Mouse (Mus musculus) heart, embryonic 14.5 days (tissue): Measurements from ENCODE around the gene Pdzd2. TPM values are rescaled to one million over a fixed set of nuclear protein-coding genes. Genes with fewer than 3 reads are reported as not detected.

Source experiments
- ATAC-seq: fragments of 200-750 bp; cut with Nextera tagmentation; 2 replicates; pipeline ENCODE4 v1.8.0; 2017; ENCODE audit warnings: low read depth, moderate TSS enrichment; ENCODE audit not compliant: insufficient number of reproducible peaks, insufficient read depth, low FRiP score
- H3K27ac ChIP-seq, 2 experiments: fragments of 200-500 bp in 1 of 2; fragments of 300-500 bp in 1 of 2; sonication (generic) in 1 of 2; replicated peaks in 1 of 2; 2 replicates each; pipeline ENCODE4 v1.5.1; 2012 to 2014; ENCODE audit warnings: low read depth in 2 of 2, low read length in 2 of 2, control low read depth in 1 of 2, mild to moderate bottlenecking in 1 of 2, mixed read lengths in 1 of 2; ENCODE audit not compliant: control insufficient read depth in 1 of 2, insufficient read depth in 1 of 2
- H3K27me3 ChIP-seq: fragments of 300-500 bp; sonication (generic); 2 replicates; pipeline ENCODE4 v1.6.1; 2014; ENCODE audit warnings: mild to moderate bottlenecking, low read length, control low read depth; ENCODE audit not compliant: control insufficient read depth, insufficient read depth
- H3K36me3 ChIP-seq: fragments of 300-500 bp; sonication (generic); 2 replicates; pipeline ENCODE4 v1.6.1; 2014; ENCODE audit warnings: mild to moderate bottlenecking, control low read depth, low read length, mixed read lengths; ENCODE audit not compliant: control insufficient read depth, insufficient read depth
- H3K4me1 ChIP-seq, 2 experiments: fragments of 200-500 bp in 1 of 2; fragments of 300-500 bp in 1 of 2; sonication (generic) in 1 of 2; 2 replicates each; pipeline ENCODE4 v1.6.1; 2012 to 2014; ENCODE audit warnings: low read length in 2 of 2, control low read depth in 1 of 2, mixed read lengths in 1 of 2; ENCODE audit not compliant: control insufficient read depth in 2 of 2, insufficient read depth in 2 of 2
- H3K4me2 ChIP-seq: fragments of 300-500 bp; sonication (generic); 2 replicates; pipeline ENCODE4 v1.6.1; 2014; ENCODE audit warnings: mild to moderate bottlenecking, low read length
- H3K4me3 ChIP-seq, 2 experiments: fragments of 200-500 bp in 1 of 2; fragments of 300-500 bp in 1 of 2; sonication (generic) in 1 of 2; 2 replicates each; pipeline ENCODE4 v1.5.1; 2012 to 2014; ENCODE audit warnings: low read length in 2 of 2, mild to moderate bottlenecking in 2 of 2, control low read depth in 1 of 2, low read depth in 1 of 2, moderate library complexity in 1 of 2; ENCODE audit not compliant: control insufficient read depth in 1 of 2, insufficient read depth in 1 of 2
- H3K9ac ChIP-seq: fragments of 300-500 bp; sonication (generic); 2 replicates; pipeline ENCODE4 v1.6.1; 2014; ENCODE audit warnings: mild to moderate bottlenecking, low read length
- H3K9me3 ChIP-seq: fragments of 300-500 bp; sonication (generic); 2 replicates; pipeline ENCODE4 v1.6.1; 2016; ENCODE audit warnings: low read length, control low read depth; ENCODE audit not compliant: control insufficient read depth
- WGBS: fragments of 180-500 bp; shearing (Covaris S2); extraction: QIAGEN DNeasy Blood & Tissue Kit; methylation state at CpG from one replicate; pipeline ENCODE4 v1.1.7; 2014; 5-methylcytosine and 5-hydroxymethylcytosine counted together
- polyA plus RNA-seq: library from polyadenylated mRNA; unstranded; fragments of >200 nt; fragmentation: Nextera tagmentation; extraction: Ambion mirVana; gene quantifications from 2 replicates; pipeline ENCODE4 v1.2.1, GENCODE M21; 2014

Pdzd2 gene
- polyA plus RNA-seq, 1 experiment from 2014 or later, result 16.8 TPM

DNA sequence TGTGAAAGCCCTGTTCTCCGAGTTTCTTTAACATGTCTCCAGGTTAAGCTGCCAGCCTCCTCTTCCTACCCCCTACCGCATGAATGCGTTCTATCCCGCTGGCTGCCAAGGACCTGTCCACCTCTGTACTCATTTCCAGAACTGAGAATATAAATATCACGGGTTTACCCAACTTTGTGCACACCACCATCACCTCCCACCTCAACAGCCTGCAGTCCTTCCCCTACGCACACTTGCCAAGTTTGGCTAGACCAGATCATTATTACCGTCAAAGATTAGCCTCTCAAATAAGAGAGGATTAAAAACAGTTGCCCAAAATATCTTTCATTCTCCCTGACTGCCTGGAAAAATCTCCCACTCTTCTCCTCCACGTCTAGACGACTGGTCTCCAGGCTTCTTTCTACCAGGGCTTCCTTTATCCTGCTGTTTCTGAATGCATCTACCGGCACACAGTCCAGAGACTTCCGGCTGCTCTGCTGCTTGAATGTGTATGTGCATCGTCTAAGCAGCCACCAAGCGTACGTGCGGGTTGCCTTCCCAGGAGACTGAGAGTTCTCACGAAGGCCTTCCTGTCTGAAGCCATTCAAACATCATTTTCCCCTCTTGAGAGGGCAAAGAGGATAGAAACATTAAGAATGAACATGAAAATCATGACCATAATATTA, 324.1 kb downstream of the Pdzd2 start:
- no peak overlapping the region for H3K9ac ChIP-seq
- H3K27ac ChIP-seq, result 0 out of 4 replicates have a peak overlapping the region, but pooled peaks of 1 of the 2 experiments have one; percentile 16
- 68% methylated on average over 16 of the region's 16 CpGs for WGBS
- no peaks in the 10 kb centered on the region for H3K27me3 ChIP-seq
- no peak overlapping the region for H3K4me2 ChIP-seq
- no peak overlapping the region for H3K4me3 ChIP-seq
- no peaks in the 10 kb centered on the region; the same call in 1 of the 2 replicates for H3K36me3 ChIP-seq
- no peak for ATAC-seq
- no peaks in the 10 kb centered on the region for H3K9me3 ChIP-seq
- H3K4me1 ChIP-seq, result no peaks in the 10 kb centered on the region

DNA sequence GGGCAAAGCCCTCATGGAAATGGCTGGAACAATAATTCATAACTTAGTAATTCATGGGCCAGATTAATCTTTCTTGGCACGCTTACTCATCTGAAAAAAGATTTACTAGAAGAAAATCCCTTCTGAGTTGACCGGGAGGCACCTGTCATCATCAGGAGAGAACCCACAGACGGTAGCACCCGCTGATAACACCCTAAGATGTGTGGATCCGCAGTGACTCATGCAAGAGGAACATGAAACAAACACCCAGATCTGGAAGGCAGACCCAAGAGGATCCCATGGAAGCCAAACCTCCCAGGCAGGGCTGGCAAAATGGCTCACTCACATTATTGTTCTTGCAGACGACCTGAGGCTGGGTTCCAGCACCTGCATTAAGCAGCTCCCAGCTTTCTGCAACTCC, 325.0 kb downstream of the Pdzd2 start:
- Histone ChIP-seq H3K9ac (no peak overlapping the region), H3K4me1 (no peaks in the 10 kb centered on the region; a peak in 1 of 4 replicates), H3K27me3 (no peaks in the 10 kb centered on the region), H3K4me2 (no peak overlapping the region), H3K4me3 (no peak overlapping the region), H3K36me3 (no peaks in the 10 kb centered on the region; the same call in 1 of the 2 replicates), H3K27ac (no peak overlapping the region), H3K9me3 (no peaks in the 10 kb centered on the region)
- no peak for ATAC-seq
- WGBS, result 58% methylated on average over 6 of the region's 6 CpGs

DNA sequence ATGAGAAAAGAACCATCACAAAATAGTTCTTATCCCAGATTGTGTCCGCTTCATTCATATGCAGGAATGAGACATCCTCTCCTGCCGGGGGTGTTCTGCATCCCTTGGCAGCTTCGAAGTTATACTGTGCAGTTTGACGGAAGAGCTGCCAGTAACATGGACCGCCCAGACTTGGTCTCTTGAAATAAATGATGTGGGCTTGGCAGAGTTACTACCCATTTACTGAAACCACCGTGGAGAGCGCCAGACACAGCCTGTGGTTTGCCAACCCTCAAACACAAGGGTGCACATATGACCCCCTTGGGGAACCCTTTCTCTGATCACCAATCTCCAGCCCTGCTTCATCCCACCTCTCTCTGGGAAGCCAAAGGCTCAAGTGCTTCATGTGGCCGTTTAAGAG, 331.5 kb downstream of the Pdzd2 start:
- H3K27me3 ChIP-seq, result no peaks in the 10 kb centered on the region

DNA sequence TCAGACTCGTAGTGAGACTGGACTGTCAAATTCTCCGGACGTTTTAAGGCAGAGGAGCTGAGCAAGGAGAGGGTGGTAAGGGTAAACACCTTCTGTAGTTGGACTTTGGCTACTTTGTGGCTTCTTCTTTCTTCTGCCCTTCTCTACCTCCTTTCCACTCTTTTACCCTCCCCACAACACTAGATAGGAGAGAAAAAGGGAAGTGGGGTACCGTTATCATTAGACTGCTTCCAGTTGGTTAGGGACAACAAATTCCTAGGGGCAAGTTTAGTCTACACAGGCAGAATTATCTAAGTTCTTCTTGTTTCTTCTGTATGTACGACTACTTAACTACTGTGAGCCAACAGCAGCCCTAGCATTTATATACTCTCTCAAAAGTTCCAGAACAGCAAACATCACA, 334.1 kb downstream of the Pdzd2 start:
- H3K27ac ChIP-seq, result no peak overlapping the region
- no peaks in the 10 kb centered on the region; a peak in 1 of 4 replicates for H3K4me1 ChIP-seq
- peaks cover 22% of the 10 kb centered on the region for H3K36me3 ChIP-seq
- H3K4me3 ChIP-seq, result no peak overlapping the region
- no peaks in the 10 kb centered on the region for H3K27me3 ChIP-seq
- 81% methylated on average over 5 of the region's 5 CpGs for WGBS
- ATAC-seq, result no peak
- H3K9ac ChIP-seq, result no peak overlapping the region
- H3K9me3 ChIP-seq, result no peaks in the 10 kb centered on the region
- H3K4me2 ChIP-seq, result no peak overlapping the region

More for the DNA sequence above, 331.5 kb downstream of the Pdzd2 start:
- Histone ChIP-seq H3K4me1 (no peaks in the 10 kb centered on the region; a peak in 1 of 4 replicates), H3K4me3 (no peak overlapping the region), H3K9ac (no peak overlapping the region), H3K4me2 (no peak overlapping the region), H3K27ac (no peak overlapping the region), H3K36me3 (0 out of 2 replicates have a peak, but pooled peaks cover 6% of the 10 kb centered on the region), H3K9me3 (no peaks in the 10 kb centered on the region)
- no peak for ATAC-seq
- WGBS, result 85% methylated on average over 8 of the region's 8 CpGs

DNA sequence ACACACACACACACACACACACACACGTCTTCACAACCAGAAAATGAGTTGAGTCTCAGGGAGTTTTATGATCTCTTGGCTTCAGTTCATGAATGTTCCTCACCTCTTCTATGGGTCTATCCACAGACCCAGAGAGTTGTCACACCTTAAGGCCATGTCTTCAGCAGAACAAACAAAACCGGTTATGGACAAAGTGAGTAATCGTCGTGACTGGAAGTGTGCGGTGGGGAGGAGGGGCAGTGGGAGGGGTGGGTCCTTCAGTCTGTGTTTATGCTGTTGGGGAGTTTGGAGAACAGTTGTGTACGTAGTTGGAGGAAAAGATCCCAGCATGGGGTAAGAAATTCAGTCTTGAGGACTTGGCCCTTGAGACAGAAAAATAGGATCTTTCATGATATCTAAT, 342.7 kb downstream of the Pdzd2 start:
- WGBS, result 82% methylated on average over 6 of the region's 6 CpGs
- no peaks in the 10 kb centered on the region for H3K4me1 ChIP-seq
- no peak overlapping the region for H3K4me3 ChIP-seq
- no peak overlapping the region for H3K9ac ChIP-seq
- no peak overlapping the region for H3K27ac ChIP-seq
- no peaks in the 10 kb centered on the region for H3K27me3 ChIP-seq
- H3K36me3 ChIP-seq, result peaks cover 27% of the 10 kb centered on the region
- H3K9me3 ChIP-seq, result no peaks in the 10 kb centered on the region
- H3K4me2 ChIP-seq, result no peak overlapping the region
- no peak for ATAC-seq

DNA sequence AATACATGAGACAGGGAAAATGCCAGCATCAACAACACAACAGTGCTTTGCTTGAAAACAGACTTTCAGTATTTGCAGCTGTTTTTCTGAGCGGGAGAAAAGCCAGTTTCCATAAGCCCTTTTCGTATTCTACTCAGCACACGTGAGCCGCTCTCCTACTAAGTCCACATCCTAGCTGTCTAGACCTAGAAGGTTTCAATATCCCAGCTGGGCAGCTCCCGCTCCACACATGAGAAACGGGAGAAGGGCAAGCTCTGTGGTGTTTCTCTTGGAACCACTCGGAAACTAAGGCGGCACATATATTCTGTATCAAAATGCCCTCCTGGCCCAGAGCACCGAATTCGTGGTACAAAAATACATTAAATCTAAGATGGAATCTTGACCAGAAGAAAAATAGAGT, 345.0 kb downstream of the Pdzd2 start:
- H3K27ac ChIP-seq, result no peak overlapping the region
- peaks cover 10% of the 10 kb centered on the region for H3K36me3 ChIP-seq
- no peaks in the 10 kb centered on the region for H3K4me1 ChIP-seq
- H3K9ac ChIP-seq, result no peak overlapping the region
- no peaks in the 10 kb centered on the region for H3K9me3 ChIP-seq
- H3K4me2 ChIP-seq, result no peak overlapping the region
- H3K27me3 ChIP-seq, result no peaks in the 10 kb centered on the region
- 87% methylated on average over 10 of the region's 10 CpGs for WGBS
- no peak for ATAC-seq
- H3K4me3 ChIP-seq, result no peak overlapping the region

DNA sequence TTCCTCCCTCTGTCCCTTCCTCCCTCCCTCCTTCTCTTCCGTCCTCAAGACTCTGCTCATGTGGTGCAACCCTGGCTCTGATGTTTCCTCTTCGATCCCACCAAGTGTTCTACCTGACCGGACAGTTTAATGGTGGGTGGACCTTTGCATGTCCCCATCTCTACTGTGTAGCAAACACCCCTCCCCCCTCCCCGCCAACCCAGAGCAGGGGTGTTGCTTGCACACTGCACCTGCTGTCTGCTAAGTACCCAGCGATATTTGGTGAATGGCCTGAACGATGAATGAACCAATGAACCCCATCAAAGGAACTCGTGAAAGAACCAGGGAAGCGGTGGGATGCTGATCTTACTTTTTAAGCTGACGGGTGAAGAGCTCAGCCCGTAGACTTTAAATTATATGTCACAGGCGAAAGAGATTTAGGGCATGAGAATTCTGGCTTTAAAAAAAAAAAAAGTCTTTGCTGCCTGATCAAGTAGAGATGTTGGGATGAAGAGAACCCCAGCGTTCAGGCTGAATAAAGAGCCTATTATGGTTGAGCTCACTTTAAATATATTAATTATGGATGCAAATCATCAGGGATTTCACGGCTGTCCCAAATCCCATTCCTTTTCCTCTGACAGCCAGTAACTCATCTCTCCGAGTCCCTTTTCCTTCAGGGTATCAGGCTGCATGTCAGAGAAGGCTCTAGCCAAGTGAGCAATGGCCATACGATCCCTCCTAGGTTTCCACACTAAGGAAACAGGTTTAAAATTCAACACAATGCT, 350.8 kb downstream of the Pdzd2 start:
- H3K36me3 ChIP-seq, result peaks cover 12% of the 10 kb centered on the region; the same call in 1 of the 2 replicates
- WGBS, result 90% methylated on average over 15 of the region's 15 CpGs
- H3K27ac ChIP-seq, result no peak overlapping the region
- H3K27me3 ChIP-seq, result no peaks in the 10 kb centered on the region
- no peak for ATAC-seq
- H3K4me2 ChIP-seq, result no peak overlapping the region
- H3K4me1 ChIP-seq, result no peaks in the 10 kb centered on the region
- H3K4me3 ChIP-seq, result no peak overlapping the region
- H3K9me3 ChIP-seq, result no peaks in the 10 kb centered on the region
- H3K9ac ChIP-seq, result no peak overlapping the region
